Mouse (Mus musculus) CH12.LX (cell line): Measurements from ENCODE around the gene Hps4.

Experiments used
- EP300 ChIP-seq: IDR thresholded peaks from 2 replicates; pipeline ENCODE4 v1.6.1; 2011; ENCODE audit warnings: low read length, improper control_type of control experiment
- GABPA ChIP-seq: IDR thresholded peaks from 2 replicates; pipeline ENCODE4 v1.6.1; 2012; ENCODE audit warnings: low read depth, low read length, improper control_type of control experiment, inconsistent platforms; ENCODE audit not compliant: insufficient replicate concordance
- JUND ChIP-seq: conservative IDR thresholded peaks from 2 replicates; pipeline ENCODE4 v1.6.1; 2011; ENCODE audit warnings: low read depth, low read length, improper control_type of control experiment
- NELFE ChIP-seq: IDR thresholded peaks from 2 replicates; pipeline ENCODE4 v1.6.1; 2011; ENCODE audit warnings: low read depth, low read length, improper control_type of control experiment
- NRF1 ChIP-seq: IDR thresholded peaks from 2 replicates; pipeline ENCODE4 v1.6.1; 2014; ENCODE audit warnings: low read depth, mild to moderate bottlenecking, inconsistent platforms, low read length, improper control_type of control experiment, moderate library complexity
- POLR2A ChIP-seq: IDR thresholded peaks from 2 replicates; pipeline ENCODE4 v1.6.1; 2011; ENCODE audit warnings: low read depth, mild to moderate bottlenecking, improper control_type of control experiment, low read length
- SIN3A ChIP-seq: IDR thresholded peaks from 2 replicates; pipeline ENCODE4 v1.6.1; 2012; ENCODE audit warnings: low read length, improper control_type of control experiment, inconsistent platforms
- UBTF ChIP-seq: IDR thresholded peaks from 2 replicates; pipeline ENCODE4 v1.6.1; 2012; ENCODE audit warnings: low read depth, mild to moderate bottlenecking, inconsistent platforms, low read length, improper control_type of control experiment, moderate library complexity

DNA sequence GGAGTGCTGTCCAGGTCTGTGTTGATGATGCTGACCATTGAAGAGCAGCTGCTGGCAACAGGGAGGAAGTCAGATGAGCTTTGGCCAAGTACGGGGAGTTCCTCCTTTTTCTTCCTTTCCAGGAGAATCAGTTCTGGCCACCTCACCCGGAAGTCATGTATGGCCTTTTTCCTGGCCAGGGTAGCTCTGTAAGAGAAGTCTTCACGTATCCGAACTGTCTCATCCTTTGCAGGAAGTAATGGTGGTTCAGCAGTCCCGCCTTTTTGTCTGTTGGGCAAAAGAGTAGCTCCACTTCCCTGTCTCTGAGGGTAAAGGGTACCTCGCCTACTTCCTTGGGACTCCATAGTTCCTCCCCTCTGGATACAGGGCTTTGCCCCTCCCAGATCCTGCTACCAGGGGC lies 12.6 kb downstream of the Hps4 start:
- TF ChIP-seq GABPA (no peak), JUND (no peak), EP300 (no peak), UBTF (no peak), NRF1 (no peak), SIN3A (no peak), NELFE (no peak), POLR2A (no peak)
